Mouse (Mus musculus): ENCODE data around the gene Mcrip2. TPM values are rescaled to one million over a fixed set of nuclear protein-coding genes. Genes with fewer than 3 reads are reported as not detected.

Mcrip2 gene
- polyA plus RNA-seq, 1 experiment from 2014 or later, result 15.9 TPM

DNA sequence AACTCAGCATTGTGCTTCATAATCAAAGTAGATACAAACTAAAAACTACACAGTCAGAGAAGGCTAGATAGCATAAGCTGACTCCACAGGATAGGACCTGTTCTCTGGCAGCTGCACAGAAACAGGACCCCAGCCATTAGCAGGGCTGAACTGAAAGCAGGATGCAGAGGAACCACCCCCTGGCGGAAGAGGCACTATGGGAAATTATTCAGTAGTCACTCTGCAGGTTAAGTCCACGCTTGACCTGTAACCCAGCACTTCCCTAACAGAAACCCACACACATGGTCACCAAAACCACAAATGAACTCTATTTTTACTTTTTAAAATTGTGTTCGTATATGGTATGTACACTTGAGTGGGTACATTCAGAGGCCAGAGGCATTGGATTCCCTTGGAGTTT, 34.5 kb upstream of the Mcrip2 start:
- Histone ChIP-seq H3K9me3 (replicated peaks; ENCODE audit: control insufficient read depth, low read length) (no peaks in the 10 kb centered on the region), H3K4me1 (ENCODE audit: control insufficient read depth, insufficient read depth, low read length) (no peaks in the 10 kb centered on the region), H3K27me3 (replicated peaks; ENCODE audit: control insufficient read depth, insufficient read depth, low read length) (no peaks in the 10 kb centered on the region), H3K9ac (ENCODE audit: low read length) (no peak overlapping the region), H3K4me3 (ENCODE audit: low read depth, low read length) (no peak overlapping the region), H3K27ac (ENCODE audit: low read depth, low read length) (no peak overlapping the region), H3K36me3 (ENCODE audit: control insufficient read depth, insufficient read depth, low read length) (0 out of 2 replicates have a peak, but pooled peaks cover 5% of the 10 kb centered on the region), H3K4me2 (ENCODE audit: low read length) (no peak overlapping the region)
- WGBS, result 86% methylated on average over 3 of the region's 3 CpGs
- no peak for ATAC-seq
- no peak for DNase-seq (ENCODE audit: low spot score)

DNA sequence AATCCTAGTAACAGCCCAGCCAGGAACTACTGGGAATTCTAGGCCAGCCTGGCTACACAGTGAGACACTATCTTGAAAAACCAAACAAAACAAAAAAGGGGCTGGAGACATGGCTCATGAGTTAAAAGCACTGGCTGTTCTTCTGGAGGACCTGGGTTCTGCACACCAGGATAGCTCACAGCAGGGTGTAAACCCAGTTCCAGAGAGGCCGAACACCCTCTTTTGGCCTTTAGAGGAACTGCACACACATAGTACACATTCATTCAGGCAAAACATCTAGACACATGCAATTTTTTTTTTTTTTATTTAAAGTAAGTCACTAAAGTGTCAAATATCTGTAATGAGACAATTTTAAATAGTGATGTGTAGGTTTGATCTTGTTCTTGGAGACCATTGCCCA, 31.6 kb upstream of the Mcrip2 start:
- Histone ChIP-seq H3K9ac (ENCODE audit: low read length) (no peak overlapping the region), H3K9me3 (replicated peaks; ENCODE audit: control insufficient read depth, low read length) (no peaks in the 10 kb centered on the region)
- 80% methylated on average over 1 of the region's 1 CpGs for WGBS

DNA sequence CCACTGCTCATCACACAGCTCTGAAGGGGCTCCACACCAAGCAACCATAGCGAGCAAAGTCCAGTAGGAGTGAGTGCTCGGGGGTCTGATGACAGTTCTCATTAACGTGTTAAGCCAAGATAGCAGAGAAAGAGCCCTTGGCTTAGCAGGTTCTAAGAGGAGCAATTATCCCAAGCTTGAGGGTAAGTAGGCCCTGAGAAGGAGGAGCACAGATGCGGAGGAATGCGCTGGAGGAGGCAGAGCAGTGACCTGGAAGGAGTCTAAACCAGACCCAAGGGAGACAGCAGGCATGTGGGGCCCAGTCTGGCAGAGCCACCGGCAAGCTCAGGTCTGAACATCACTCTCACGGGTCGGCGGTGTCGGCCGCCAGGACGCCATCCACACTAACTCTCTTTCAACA, 27.3 kb upstream of the Mcrip2 start:
- DNase-seq (ENCODE audit: low spot score) (no peak), ATAC-seq (no peak)
- Histone ChIP-seq H3K36me3 (ENCODE audit: control insufficient read depth, insufficient read depth, low read length) (no peaks in the 10 kb centered on the region), H3K9me3 (replicated peaks; ENCODE audit: control insufficient read depth, low read length) (no peaks in the 10 kb centered on the region), H3K9ac (ENCODE audit: low read length) (no peak overlapping the region), H3K4me1 (ENCODE audit: control insufficient read depth, insufficient read depth, low read length) (no peaks in the 10 kb centered on the region), H3K27me3 (replicated peaks; ENCODE audit: control insufficient read depth, insufficient read depth, low read length) (no peaks in the 10 kb centered on the region), H3K4me3 (ENCODE audit: low read depth, low read length) (no peak overlapping the region), H3K27ac (ENCODE audit: low read depth, low read length) (no peak overlapping the region), H3K4me2 (ENCODE audit: low read length) (no peak overlapping the region)
- WGBS, result 69% methylated on average over 12 of the region's 12 CpGs

More for the DNA sequence above, 31.6 kb upstream of the Mcrip2 start:
- Histone ChIP-seq H3K4me2 (ENCODE audit: low read length) (no peak overlapping the region), H3K4me3 (ENCODE audit: low read depth, low read length) (no peak overlapping the region), H3K36me3 (ENCODE audit: control insufficient read depth, insufficient read depth, low read length) (no peaks in the 10 kb centered on the region), H3K4me1 (ENCODE audit: control insufficient read depth, insufficient read depth, low read length) (no peaks in the 10 kb centered on the region), H3K27me3 (replicated peaks; ENCODE audit: control insufficient read depth, insufficient read depth, low read length) (no peaks in the 10 kb centered on the region), H3K27ac (ENCODE audit: low read depth, low read length) (no peak overlapping the region)
- DNase-seq (ENCODE audit: low spot score) (no peak), ATAC-seq (no peak)

DNA sequence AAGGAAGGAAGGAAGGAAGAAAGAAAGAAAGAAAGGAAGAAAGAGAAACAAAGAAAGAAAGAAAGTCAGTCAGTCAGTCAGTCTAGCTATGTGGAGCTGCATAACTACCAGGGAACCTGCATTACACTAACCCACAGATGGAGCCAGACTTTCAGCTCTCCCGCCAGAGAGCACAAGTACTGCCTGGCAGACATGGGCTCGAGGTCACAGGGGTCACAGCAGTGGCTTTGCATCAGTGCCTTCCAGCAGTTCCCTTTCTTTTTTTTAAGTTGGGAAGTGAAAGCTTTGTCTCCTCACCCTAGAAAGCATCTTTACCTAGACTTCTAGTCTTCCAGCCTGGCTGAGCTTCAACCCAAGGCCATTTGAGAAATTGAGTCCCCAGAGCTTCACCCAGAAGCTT, 26.9 kb upstream of the Mcrip2 start:
- no peak overlapping the region for H3K4me2 ChIP-seq (ENCODE audit: low read length)
- H3K9me3 ChIP-seq (replicated peaks; ENCODE audit: control insufficient read depth, low read length), result no peaks in the 10 kb centered on the region
- H3K36me3 ChIP-seq (ENCODE audit: control insufficient read depth, insufficient read depth, low read length), result peaks cover 5% of the 10 kb centered on the region; the same call in 1 of the 2 replicates
- no peaks in the 10 kb centered on the region for H3K4me1 ChIP-seq (ENCODE audit: control insufficient read depth, insufficient read depth, low read length)
- DNase-seq (ENCODE audit: low spot score) (no peak), ATAC-seq (no peak)
- no peak overlapping the region for H3K27ac ChIP-seq (ENCODE audit: low read depth, low read length)
- no peaks in the 10 kb centered on the region for H3K27me3 ChIP-seq (replicated peaks; ENCODE audit: control insufficient read depth, insufficient read depth, low read length)
- WGBS, result 35% methylated on average over 2 of the region's 2 CpGs
- H3K9ac ChIP-seq (ENCODE audit: low read length), result no peak overlapping the region
- no peak overlapping the region for H3K4me3 ChIP-seq (ENCODE audit: low read depth, low read length)

DNA sequence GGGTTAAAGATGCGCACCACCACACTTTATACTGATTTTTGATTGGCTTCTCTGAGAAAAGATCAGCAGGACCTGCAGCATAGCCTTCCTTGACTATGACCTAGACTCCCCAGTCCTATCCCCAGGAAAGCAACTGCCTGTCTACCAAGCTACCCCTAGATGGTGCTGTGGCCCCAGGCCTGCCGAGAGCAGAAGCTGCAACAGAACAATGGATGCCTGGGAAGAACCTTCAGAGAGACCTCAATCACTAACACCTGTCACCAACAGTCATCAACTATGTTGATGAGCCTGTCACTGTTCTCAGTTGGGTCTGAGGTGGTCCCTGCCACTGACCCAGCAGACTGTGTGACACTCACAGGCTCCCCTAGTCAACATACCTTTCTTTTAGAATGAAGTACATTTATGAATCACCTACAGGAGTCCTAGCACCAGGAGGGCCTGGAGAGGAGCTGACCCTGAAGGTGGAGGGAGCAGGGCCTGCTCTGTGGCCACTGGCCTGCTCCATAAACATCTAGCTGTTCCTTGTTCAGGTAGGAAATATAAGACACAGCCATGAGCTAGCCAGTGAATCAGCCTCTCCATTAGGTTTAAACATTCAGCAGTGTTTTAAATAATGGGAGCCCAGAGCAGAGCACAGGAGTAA, 25.5 kb upstream of the Mcrip2 start:
- Histone ChIP-seq H3K4me3 (ENCODE audit: low read depth, low read length) (no peak overlapping the region), H3K9ac (ENCODE audit: low read length) (peak overlapping the region; percentile 7; the same call in 1 of the 2 replicates), H3K4me2 (ENCODE audit: low read length) (no peak overlapping the region), H3K4me1 (ENCODE audit: control insufficient read depth, insufficient read depth, low read length) (no peaks in the 10 kb centered on the region), H3K9me3 (replicated peaks; ENCODE audit: control insufficient read depth, low read length) (no peaks in the 10 kb centered on the region), H3K27ac (ENCODE audit: low read depth, low read length) (peak overlapping the region; percentile 35; the same call in 1 of the 2 replicates), H3K27me3 (replicated peaks; ENCODE audit: control insufficient read depth, insufficient read depth, low read length) (no peaks in the 10 kb centered on the region), H3K36me3 (ENCODE audit: control insufficient read depth, insufficient read depth, low read length) (peaks cover 15% of the 10 kb centered on the region)
- DNase-seq (ENCODE audit: low spot score) (peak; percentile 86), ATAC-seq (peak; percentile 72)
- WGBS, result 34% methylated on average over 2 of the region's 2 CpGs

DNA sequence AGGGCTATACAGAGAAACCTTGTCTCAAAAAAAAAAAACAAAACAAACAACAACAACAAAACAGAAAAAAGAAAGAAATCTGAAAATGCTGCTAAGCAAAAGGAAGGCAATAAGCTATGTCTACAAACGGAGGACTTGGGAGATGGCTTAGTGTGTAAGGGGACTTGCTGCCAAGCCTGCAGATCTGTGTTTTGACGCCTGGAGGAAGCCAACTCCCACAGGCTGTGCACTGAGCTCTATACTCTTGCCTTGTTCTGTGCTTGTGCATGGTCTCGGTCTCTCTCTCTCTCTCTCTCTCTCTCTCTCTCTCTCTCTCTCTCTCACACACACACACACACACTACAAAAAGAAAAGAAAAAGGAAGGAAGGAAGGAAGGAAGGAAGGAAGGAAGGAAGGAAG, 20.3 kb upstream of the Mcrip2 start:
- 85% methylated on average over 3 of the region's 3 CpGs for WGBS

DNA sequence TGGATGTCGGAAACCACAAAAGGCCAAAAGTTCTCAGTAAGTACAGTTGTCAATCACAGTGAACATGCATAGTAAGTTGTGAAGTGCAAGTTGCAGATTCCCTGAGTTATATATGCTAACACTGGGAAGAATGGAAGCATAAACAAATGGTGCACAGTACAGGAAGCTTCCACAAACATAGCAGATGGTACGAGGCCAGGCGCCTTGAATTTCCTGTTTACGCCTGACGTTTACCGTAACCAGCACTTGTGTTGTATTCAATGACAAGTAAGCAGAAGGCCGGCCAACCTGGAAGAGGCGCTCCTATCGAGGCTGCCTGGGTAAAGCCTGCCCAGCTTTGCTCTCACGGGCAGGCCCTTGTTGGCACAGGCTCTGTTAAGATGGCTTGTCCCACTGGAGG, 18.9 kb upstream of the Mcrip2 start:
- Histone ChIP-seq H3K4me2 (ENCODE audit: low read length) (no peak overlapping the region), H3K27ac (ENCODE audit: low read depth, low read length) (no peak overlapping the region), H3K36me3 (ENCODE audit: control insufficient read depth, insufficient read depth, low read length) (peaks cover 48% of the 10 kb centered on the region), H3K4me1 (ENCODE audit: control insufficient read depth, insufficient read depth, low read length) (no peaks in the 10 kb centered on the region), H3K9ac (ENCODE audit: low read length) (no peak overlapping the region), H3K4me3 (ENCODE audit: low read depth, low read length) (no peak overlapping the region), H3K27me3 (replicated peaks; ENCODE audit: control insufficient read depth, insufficient read depth, low read length) (no peaks in the 10 kb centered on the region), H3K9me3 (replicated peaks; ENCODE audit: control insufficient read depth, low read length) (no peaks in the 10 kb centered on the region)
- WGBS, result 85% methylated on average over 10 of the region's 10 CpGs
- no peak for DNase-seq (ENCODE audit: low spot score)
- ATAC-seq, result no peak

More for the DNA sequence above, 20.3 kb upstream of the Mcrip2 start:
- ATAC-seq (no peak), DNase-seq (ENCODE audit: low spot score) (no peak)
- H3K36me3 ChIP-seq (ENCODE audit: control insufficient read depth, insufficient read depth, low read length), result peaks cover 34% of the 10 kb centered on the region
- H3K4me1 ChIP-seq (ENCODE audit: control insufficient read depth, insufficient read depth, low read length), result no peaks in the 10 kb centered on the region
- no peak overlapping the region; the same call in 1 of the 2 replicates for H3K27ac ChIP-seq (ENCODE audit: low read depth, low read length)
- H3K9me3 ChIP-seq (replicated peaks; ENCODE audit: control insufficient read depth, low read length), result no peaks in the 10 kb centered on the region
- no peak overlapping the region for H3K4me2 ChIP-seq (ENCODE audit: low read length)
- no peak overlapping the region for H3K4me3 ChIP-seq (ENCODE audit: low read depth, low read length)
- H3K9ac ChIP-seq (ENCODE audit: low read length), result no peak overlapping the region
- H3K27me3 ChIP-seq (replicated peaks; ENCODE audit: control insufficient read depth, insufficient read depth, low read length), result no peaks in the 10 kb centered on the region

DNA sequence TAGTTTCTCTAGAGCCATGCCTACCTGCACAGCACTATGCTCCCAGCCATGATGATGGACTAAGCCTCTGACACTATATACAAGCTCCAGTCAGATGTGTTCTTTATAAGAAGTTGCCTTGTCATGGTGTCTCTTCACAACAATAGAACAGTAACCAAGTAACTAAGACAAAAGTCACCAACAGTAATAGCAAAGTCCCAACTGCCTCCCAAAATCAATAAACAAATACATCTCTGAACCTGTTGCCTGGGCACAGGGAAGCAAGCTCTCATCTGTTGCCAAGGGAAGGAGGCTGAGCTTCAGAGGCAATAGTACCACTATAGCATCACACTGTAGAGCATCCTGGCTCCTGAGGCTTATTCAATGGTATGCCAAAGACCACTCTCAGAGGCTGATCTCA, 18.2 kb upstream of the Mcrip2 start:
- Histone ChIP-seq H3K27ac (ENCODE audit: low read depth, low read length) (no peak overlapping the region), H3K9ac (ENCODE audit: low read length) (no peak overlapping the region), H3K4me3 (ENCODE audit: low read depth, low read length) (no peak overlapping the region), H3K9me3 (replicated peaks; ENCODE audit: control insufficient read depth, low read length) (no peaks in the 10 kb centered on the region), H3K27me3 (replicated peaks; ENCODE audit: control insufficient read depth, insufficient read depth, low read length) (no peaks in the 10 kb centered on the region), H3K4me1 (ENCODE audit: control insufficient read depth, insufficient read depth, low read length) (no peaks in the 10 kb centered on the region), H3K4me2 (ENCODE audit: low read length) (no peak overlapping the region), H3K36me3 (ENCODE audit: control insufficient read depth, insufficient read depth, low read length) (peaks cover 54% of the 10 kb centered on the region)
- no peak for ATAC-seq
- no peak for DNase-seq (ENCODE audit: low spot score)

DNA sequence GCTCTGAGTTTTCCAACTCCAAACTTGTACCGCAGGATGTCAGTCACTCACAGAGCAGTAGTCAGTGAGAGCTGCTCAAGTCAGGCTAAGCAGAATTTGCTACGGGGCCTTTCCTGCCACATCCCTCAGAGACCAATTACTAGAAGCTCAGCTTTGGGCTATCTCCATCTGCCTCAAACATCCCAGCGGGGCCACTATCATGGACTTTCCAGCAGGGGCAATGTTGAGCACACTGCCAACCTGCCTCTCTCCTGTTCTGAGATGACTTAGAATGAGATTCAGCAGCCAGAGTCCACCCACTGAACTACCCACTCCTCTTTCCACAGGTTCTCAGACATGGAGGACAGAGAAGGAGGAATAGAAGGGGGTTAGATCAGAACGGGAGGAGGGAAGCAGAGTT, 17.1 kb upstream of the Mcrip2 start:
- peaks cover 51% of the 10 kb centered on the region for H3K36me3 ChIP-seq (ENCODE audit: control insufficient read depth, insufficient read depth, low read length)
- no peak overlapping the region for H3K27ac ChIP-seq (ENCODE audit: low read depth, low read length)
- no peak for ATAC-seq
- no peak for DNase-seq (ENCODE audit: low spot score)
- no peaks in the 10 kb centered on the region for H3K27me3 ChIP-seq (replicated peaks; ENCODE audit: control insufficient read depth, insufficient read depth, low read length)
- H3K4me2 ChIP-seq (ENCODE audit: low read length), result no peak overlapping the region
- 67% methylated on average over 4 of the region's 4 CpGs for WGBS
- no peak overlapping the region for H3K4me3 ChIP-seq (ENCODE audit: low read depth, low read length)
- no peaks in the 10 kb centered on the region for H3K4me1 ChIP-seq (ENCODE audit: control insufficient read depth, insufficient read depth, low read length)
- H3K9ac ChIP-seq (ENCODE audit: low read length), result no peak overlapping the region
- no peaks in the 10 kb centered on the region for H3K9me3 ChIP-seq (replicated peaks; ENCODE audit: control insufficient read depth, low read length)

Data from forebrain, embryonic 14.5 days (tissue).